Mouse (Mus musculus): Measurements from ENCODE around the gene Chsy1. TPM values are rescaled to one million over a fixed set of nuclear protein-coding genes. Genes with fewer than 3 reads are reported as not detected.

Gene Chsy1
- polyA plus RNA-seq, 1 experiment from 2014 or later: 14.0 TPM

DNA sequence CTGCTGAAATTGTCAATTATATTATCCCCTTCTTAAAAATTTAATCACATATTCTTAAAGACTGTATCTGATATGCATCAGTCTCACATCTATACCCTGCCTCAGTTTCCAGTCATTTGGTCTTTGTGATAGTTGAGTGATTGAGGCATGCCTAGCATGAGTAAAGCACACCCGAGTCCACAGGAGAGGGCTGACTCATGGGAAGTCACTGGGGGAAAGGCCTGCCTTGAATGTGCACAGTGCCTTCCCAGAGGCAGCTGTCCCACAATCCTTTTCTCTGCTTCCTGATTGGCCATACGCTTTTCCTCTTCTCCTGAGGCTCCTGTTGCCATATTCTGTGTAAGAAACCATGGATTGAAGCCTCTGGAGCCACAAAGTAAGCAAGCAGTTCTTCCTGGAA is 35.2 kb downstream of the Chsy1 start:
- H3K4me3 ChIP-seq (replicated peaks): no peak overlapping the region
- ATAC-seq (ENCODE audit: insufficient read depth, low FRiP score, low read depth): no peak
- H3K36me3 ChIP-seq: no peaks in the 10 kb centered on the region
- 93% methylated on average over 2 of the region's 2 CpGs for WGBS
- no peaks in the 10 kb centered on the region for H3K27me3 ChIP-seq (replicated peaks)
- no peak overlapping the region for H3K27ac ChIP-seq
- H3K4me2 ChIP-seq: no peak overlapping the region
- H3K9me3 ChIP-seq: no peaks in the 10 kb centered on the region
- H3K9ac ChIP-seq: no peak overlapping the region
- peaks cover 10% of the 10 kb centered on the region; the same call in 1 of the 2 replicates for H3K4me1 ChIP-seq

DNA sequence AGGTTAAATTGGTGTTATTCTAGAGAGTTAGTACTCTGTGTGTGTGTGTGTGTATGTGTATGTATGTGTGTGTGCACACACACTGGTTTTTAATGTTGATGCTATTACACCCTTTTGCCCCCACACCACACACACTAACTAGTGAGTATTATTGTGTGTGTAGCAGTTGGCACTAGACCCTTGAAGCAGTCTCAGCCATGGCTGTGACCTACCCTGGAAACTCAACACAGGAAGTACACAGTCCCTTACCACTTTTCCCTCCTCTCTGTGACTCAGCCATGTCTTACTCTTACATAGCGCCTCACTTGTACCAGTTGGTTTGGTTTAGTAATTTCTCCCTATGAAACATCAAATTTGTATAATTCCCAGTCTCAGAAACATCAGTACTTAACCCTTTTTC is 37.8 kb downstream of the Chsy1 start:
- no peak overlapping the region for H3K4me2 ChIP-seq
- no peaks in the 10 kb centered on the region for H3K27me3 ChIP-seq (replicated peaks)
- no peak for ATAC-seq (ENCODE audit: insufficient read depth, low FRiP score, low read depth)

GRCm38 (mm10) chr7:66147816-66148215 is 38.5 kb downstream of the Chsy1 start:
- H3K27me3 ChIP-seq (replicated peaks): no peaks in the 10 kb centered on the region
- 0 out of 2 replicates have a peak, but pooled peaks cover under 1% of the 10 kb centered on the region for H3K36me3 ChIP-seq
- no peak overlapping the region for H3K27ac ChIP-seq
- H3K9me3 ChIP-seq: no peaks in the 10 kb centered on the region
- no peak overlapping the region for H3K9ac ChIP-seq
- H3K4me2 ChIP-seq: no peak overlapping the region
- no peaks in the 10 kb centered on the region for H3K4me1 ChIP-seq
- ATAC-seq (ENCODE audit: insufficient read depth, low FRiP score, low read depth): no peak
- no peak overlapping the region for H3K4me3 ChIP-seq (replicated peaks)
- 94% methylated on average over 3 of the region's 3 CpGs for WGBS

More for the DNA sequence above, 37.8 kb downstream of the Chsy1 start:
- Histone ChIP-seq H3K4me1 (no peaks in the 10 kb centered on the region), H3K4me3 (replicated peaks) (no peak overlapping the region), H3K9me3 (no peaks in the 10 kb centered on the region), H3K36me3 (no peaks in the 10 kb centered on the region), H3K27ac (no peak overlapping the region), H3K9ac (no peak overlapping the region)
- 94% methylated on average over 1 of the region's 1 CpGs for WGBS

DNA sequence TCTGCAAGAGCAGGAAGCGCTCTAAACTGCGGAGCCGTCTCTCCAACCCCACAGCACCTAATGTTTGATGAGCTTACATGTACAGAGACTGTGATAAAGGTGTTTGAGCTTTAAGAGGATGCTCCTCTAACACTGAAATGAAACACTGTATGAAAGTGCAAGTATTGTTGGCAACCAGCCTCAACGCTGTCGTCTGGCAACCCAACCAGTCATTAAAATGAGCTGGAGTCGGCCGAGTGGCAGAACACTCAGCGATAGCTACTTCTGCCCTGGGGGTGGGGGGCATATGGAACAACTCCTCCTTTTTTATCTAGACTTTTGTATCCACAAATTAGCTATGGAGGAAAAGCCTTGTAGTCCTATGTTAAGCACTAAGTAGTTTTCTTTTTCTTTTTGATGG is 40.2 kb downstream of the Chsy1 start:
- Histone ChIP-seq H3K9ac (no peak overlapping the region), H3K4me2 (no peak overlapping the region), H3K4me1 (no peaks in the 10 kb centered on the region), H3K36me3 (0 out of 2 replicates have a peak, but pooled peaks cover 3% of the 10 kb centered on the region), H3K4me3 (replicated peaks) (no peak overlapping the region), H3K27ac (no peak overlapping the region), H3K27me3 (replicated peaks) (no peaks in the 10 kb centered on the region), H3K9me3 (no peaks in the 10 kb centered on the region)
- 82% methylated on average over 8 of the region's 8 CpGs for WGBS
- no peak for ATAC-seq (ENCODE audit: insufficient read depth, low FRiP score, low read depth)

DNA sequence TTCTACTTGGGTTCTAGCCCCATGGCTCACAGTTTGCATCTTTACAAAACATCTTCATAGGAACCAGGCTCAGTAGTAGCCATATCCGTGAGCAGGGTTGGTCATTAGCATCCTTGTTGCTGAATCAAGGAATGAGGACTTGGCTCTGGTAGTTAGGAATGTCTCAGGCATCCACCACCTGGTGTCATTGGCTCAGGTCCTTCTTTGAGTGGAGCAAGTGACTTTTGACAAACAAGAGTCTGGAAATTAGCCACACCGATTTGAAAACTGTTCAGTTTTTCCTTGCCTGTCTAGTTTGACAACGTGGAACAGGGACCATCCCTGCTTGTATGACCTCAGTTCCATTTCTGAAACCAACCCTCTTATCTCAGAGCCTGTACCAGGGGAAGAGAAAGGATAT is 41.1 kb downstream of the Chsy1 start:
- Histone ChIP-seq H3K4me3 (replicated peaks) (no peak overlapping the region), H3K27ac (no peak overlapping the region), H3K27me3 (replicated peaks) (no peaks in the 10 kb centered on the region), H3K4me2 (no peak overlapping the region), H3K9ac (no peak overlapping the region), H3K36me3 (0 out of 2 replicates have a peak, but pooled peaks cover 3% of the 10 kb centered on the region), H3K4me1 (no peaks in the 10 kb centered on the region), H3K9me3 (no peaks in the 10 kb centered on the region)
- whole genome bisulfite sequencing: 78% methylated on average over 3 of the region's 3 CpGs
- ATAC-seq (ENCODE audit: insufficient read depth, low FRiP score, low read depth): no peak

DNA sequence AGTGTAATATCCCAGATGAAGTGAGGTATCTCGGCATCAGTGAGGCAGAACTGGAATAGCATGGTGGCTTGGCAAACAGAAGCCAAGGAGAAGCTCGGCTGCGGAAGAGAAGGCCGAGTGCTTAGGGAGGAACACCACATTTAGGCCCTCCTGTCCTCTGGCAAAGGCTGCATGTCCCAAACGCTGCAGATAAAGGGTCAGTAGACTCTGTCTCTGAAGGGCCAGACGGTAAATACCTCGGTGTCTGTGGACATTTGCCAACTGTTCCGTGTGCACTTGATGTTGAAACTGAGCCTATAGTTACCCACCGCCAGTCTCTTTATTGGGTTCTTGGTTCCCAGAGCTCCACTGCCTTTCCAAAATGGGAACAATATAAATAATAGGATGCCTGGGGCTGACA is 48.1 kb downstream of the Chsy1 start:
- ATAC-seq (ENCODE audit: insufficient read depth, low FRiP score, low read depth): no peak
- 74% methylated on average over 9 of the region's 9 CpGs for WGBS
- H3K4me2 ChIP-seq: no peak overlapping the region
- H3K4me1 ChIP-seq: no peaks in the 10 kb centered on the region; the same call in 1 of the 2 replicates
- H3K9ac ChIP-seq: no peak overlapping the region
- no peak overlapping the region for H3K4me3 ChIP-seq (replicated peaks)
- no peak overlapping the region for H3K27ac ChIP-seq
- H3K9me3 ChIP-seq: no peaks in the 10 kb centered on the region
- H3K36me3 ChIP-seq: 0 out of 2 replicates have a peak, but pooled peaks cover 3% of the 10 kb centered on the region
- H3K27me3 ChIP-seq (replicated peaks): no peaks in the 10 kb centered on the region

GRCm38 (mm10) chr7:66157861-66158415 is 48.6 kb downstream of the Chsy1 start:
- H3K36me3 ChIP-seq: 0 out of 2 replicates have a peak, but pooled peaks cover 1% of the 10 kb centered on the region
- no peaks in the 10 kb centered on the region for H3K9me3 ChIP-seq
- no peak for ATAC-seq (ENCODE audit: insufficient read depth, low FRiP score, low read depth)
- no peak overlapping the region for H3K4me2 ChIP-seq
- no peaks in the 10 kb centered on the region for H3K27me3 ChIP-seq (replicated peaks)
- no peak overlapping the region for H3K9ac ChIP-seq
- no peak overlapping the region for H3K27ac ChIP-seq
- WGBS: 82% methylated on average over 4 of the region's 4 CpGs
- H3K4me3 ChIP-seq (replicated peaks): no peak overlapping the region
- no peaks in the 10 kb centered on the region; the same call in 1 of the 2 replicates for H3K4me1 ChIP-seq

GRCm38 (mm10) chr7:66158616-66159129 is 49.4 kb downstream of the Chsy1 start:
- Histone ChIP-seq H3K36me3 (no peaks in the 10 kb centered on the region), H3K9me3 (no peaks in the 10 kb centered on the region), H3K27ac (no peak overlapping the region), H3K27me3 (replicated peaks) (no peaks in the 10 kb centered on the region), H3K9ac (no peak overlapping the region), H3K4me1 (peaks cover 3% of the 10 kb centered on the region; the same call in 1 of the 2 replicates), H3K4me2 (no peak overlapping the region), H3K4me3 (replicated peaks) (no peak overlapping the region)
- WGBS: 81% methylated on average over 9 of the region's 9 CpGs
- ATAC-seq (ENCODE audit: insufficient read depth, low FRiP score, low read depth): no peak

DNA sequence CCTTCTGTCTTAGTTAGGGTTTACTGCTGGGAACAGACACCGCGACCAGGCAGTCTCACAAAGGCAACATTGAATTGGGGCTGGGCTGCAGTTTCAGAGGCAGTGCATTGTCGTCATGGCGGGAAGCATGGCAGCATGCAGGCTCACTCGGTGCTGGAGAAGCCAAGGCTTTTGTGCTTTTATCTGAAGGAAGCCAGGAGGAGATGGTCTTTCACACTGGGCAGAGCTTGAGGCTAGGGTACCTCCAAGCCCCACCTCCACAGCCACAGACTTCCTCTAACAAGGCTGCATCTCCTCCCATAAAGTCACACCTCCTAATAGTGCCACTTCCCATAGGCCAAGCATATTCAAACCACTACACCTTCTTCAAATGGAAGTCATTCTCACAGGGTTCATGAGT is 50.6 kb downstream of the Chsy1 start:
- no peak for ATAC-seq (ENCODE audit: insufficient read depth, low FRiP score, low read depth)

DNA sequence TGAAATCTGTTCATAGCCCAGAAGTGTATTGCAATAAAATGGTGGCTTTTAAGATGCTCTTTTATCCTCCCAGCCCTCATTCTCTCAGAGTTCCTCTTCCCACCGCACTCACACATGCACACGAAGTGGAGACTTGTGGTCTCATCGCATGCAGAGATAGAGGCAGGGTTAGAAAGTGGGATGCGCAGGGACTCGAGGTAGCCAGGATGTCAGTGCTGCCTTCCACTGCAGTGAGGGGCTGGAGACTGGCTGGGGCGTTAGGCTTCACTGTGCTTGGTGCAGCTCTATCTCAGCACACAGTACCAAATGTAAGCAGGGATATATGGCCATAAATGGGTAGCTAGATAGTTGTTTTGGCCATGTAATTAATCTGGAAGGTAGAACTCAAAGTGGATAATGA is 52.5 kb downstream of the Chsy1 start:
- WGBS: 87% methylated on average over 6 of the region's 6 CpGs
- H3K9ac ChIP-seq: no peak overlapping the region
- H3K36me3 ChIP-seq: no peaks in the 10 kb centered on the region
- H3K4me1 ChIP-seq: peaks cover 8% of the 10 kb centered on the region; the same call in 1 of the 2 replicates
- no peak overlapping the region for H3K4me3 ChIP-seq (replicated peaks)
- H3K27ac ChIP-seq: no peak overlapping the region
- H3K9me3 ChIP-seq: no peaks in the 10 kb centered on the region
- H3K27me3 ChIP-seq (replicated peaks): no peaks in the 10 kb centered on the region
- no peak for ATAC-seq (ENCODE audit: insufficient read depth, low FRiP score, low read depth)
- H3K4me2 ChIP-seq: no peak overlapping the region

More for the DNA sequence above, 50.6 kb downstream of the Chsy1 start:
- Histone ChIP-seq H3K27ac (no peak overlapping the region), H3K4me3 (replicated peaks) (no peak overlapping the region), H3K4me2 (no peak overlapping the region), H3K9me3 (no peaks in the 10 kb centered on the region), H3K27me3 (replicated peaks) (no peaks in the 10 kb centered on the region), H3K36me3 (no peaks in the 10 kb centered on the region), H3K9ac (no peak overlapping the region), H3K4me1 (peaks cover 8% of the 10 kb centered on the region; the same call in 1 of the 2 replicates)
- 66% methylated on average over 5 of the region's 5 CpGs for WGBS

DNA sequence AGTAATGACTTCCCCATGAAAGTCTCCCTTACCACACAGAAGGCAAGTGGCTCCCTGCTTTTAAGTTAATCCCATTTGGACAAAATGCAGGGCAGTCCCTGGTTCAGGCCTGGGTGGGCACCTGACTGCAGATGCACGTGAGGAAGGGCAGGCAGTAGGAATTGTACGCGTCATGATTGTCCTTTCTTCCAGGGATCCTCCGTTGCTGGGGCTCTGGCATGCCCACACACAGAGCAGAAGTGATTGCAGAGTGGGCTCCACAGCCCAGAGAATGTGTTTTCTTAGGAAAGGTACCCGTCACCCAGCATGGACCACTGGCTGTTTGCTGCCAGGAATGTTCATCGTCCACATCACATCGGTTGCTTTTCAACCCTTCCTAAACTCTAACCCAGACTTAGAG is 53.2 kb downstream of the Chsy1 start:
- Histone ChIP-seq H3K4me3 (replicated peaks) (no peak overlapping the region), H3K27me3 (replicated peaks) (no peaks in the 10 kb centered on the region), H3K4me1 (peaks cover 8% of the 10 kb centered on the region; the same call in 1 of the 2 replicates), H3K4me2 (no peak overlapping the region), H3K9me3 (no peaks in the 10 kb centered on the region), H3K9ac (no peak overlapping the region), H3K27ac (no peak overlapping the region), H3K36me3 (no peaks in the 10 kb centered on the region)
- ATAC-seq (ENCODE audit: insufficient read depth, low FRiP score, low read depth): no peak
- 87% methylated on average over 7 of the region's 7 CpGs for WGBS

DNA sequence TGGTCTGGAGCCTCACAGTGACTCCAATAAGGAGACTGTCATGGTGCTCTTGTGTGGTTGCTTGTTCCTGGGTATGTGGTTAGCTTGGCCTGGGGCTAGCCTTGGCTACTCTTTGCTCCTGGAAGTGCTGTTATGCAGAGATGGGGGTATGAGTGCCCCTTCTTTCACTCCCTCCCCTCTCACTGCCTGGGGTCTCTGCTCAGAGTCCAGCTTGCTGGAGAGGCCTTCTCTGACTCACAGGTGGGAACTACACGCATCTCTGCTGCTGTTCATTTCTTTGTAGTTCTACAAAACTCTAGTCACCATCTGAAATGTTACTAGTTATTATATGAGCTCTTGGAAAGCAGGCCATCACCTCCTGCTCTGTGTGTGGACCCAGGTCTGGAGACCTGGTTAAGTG is 53.7 kb downstream of the Chsy1 start:
- Histone ChIP-seq H3K4me2 (no peak overlapping the region), H3K4me3 (replicated peaks) (no peak overlapping the region), H3K9ac (no peak overlapping the region), H3K36me3 (no peaks in the 10 kb centered on the region), H3K9me3 (no peaks in the 10 kb centered on the region), H3K27ac (peak overlapping the region; percentile 23; the same call in 1 of the 2 replicates), H3K4me1 (0 out of 2 replicates have a peak, but pooled peaks cover 8% of the 10 kb centered on the region), H3K27me3 (replicated peaks) (no peaks in the 10 kb centered on the region)
- ATAC-seq (ENCODE audit: insufficient read depth, low FRiP score, low read depth): no peak
- 88% methylated on average over 1 of the region's 1 CpGs for WGBS

Measured in stomach, embryonic 15.5 days (tissue).